Mouse (Mus musculus) MEL (cell line): ENCODE measurements around the gene Sh3tc1. TPM values are rescaled to one million over a fixed set of nuclear protein-coding genes. Genes with fewer than 3 reads are reported as not detected.

Experiments used
- DNase-seq: peaks from one replicate; pipeline ENCODE4 v3.0.0; 2011; ENCODE audit warnings: low read depth, low spot score
- H3K27ac ChIP-seq: 2 replicates; pipeline ENCODE4 v1.5.1; 2012; ENCODE audit warnings: low read depth, mild to moderate bottlenecking, control low read depth, low read length, moderate library complexity; ENCODE audit not compliant: control insufficient read depth
- H3K27me3 ChIP-seq, 2 experiments: fragments of 150-350 bp in 1 of 2; sonication (generic) in 1 of 2; 2 replicates each; pipeline ENCODE4 v1.6.1; 2012; ENCODE audit warnings: low read length in 2 of 2, mild to moderate bottlenecking in 2 of 2, improper control_type of control experiment in 1 of 2, moderate library complexity in 1 of 2; ENCODE audit not compliant: insufficient read depth in 2 of 2, control insufficient read depth in 1 of 2
- H3K36me3 ChIP-seq, 2 experiments: 2 replicates each; pipeline ENCODE4 v1.6.1; 2012 to 2014; ENCODE audit warnings: low read length in 2 of 2, improper control_type of control experiment in 1 of 2, inconsistent platforms in 1 of 2, mild to moderate bottlenecking in 1 of 2; ENCODE audit not compliant: insufficient read depth in 2 of 2, control insufficient read depth in 1 of 2
- H3K4me1 ChIP-seq, 2 experiments: fragments of 150-350 bp in 1 of 2; sonication (generic) in 1 of 2; 2 replicates each; pipeline ENCODE4 v1.6.1; 2012; ENCODE audit warnings: low read length in 2 of 2, improper control_type of control experiment in 1 of 2, mild to moderate bottlenecking in 1 of 2; ENCODE audit not compliant: insufficient read depth in 2 of 2, control insufficient read depth in 1 of 2
- H3K4me3 ChIP-seq, 2 experiments: fragments of 150-350 bp in 1 of 2; sonication (generic) in 1 of 2; 2 replicates each; pipeline ENCODE4 v1.5.1; 2012; ENCODE audit warnings: low read depth in 2 of 2, low read length in 2 of 2, mild to moderate bottlenecking in 2 of 2, moderate library complexity in 2 of 2, control low read depth in 1 of 2, improper control_type of control experiment in 1 of 2; ENCODE audit not compliant: control insufficient read depth in 1 of 2, insufficient read depth in 1 of 2
- H3K79me2 ChIP-seq: 2 replicates; pipeline ENCODE4 v1.6.1; 2012; ENCODE audit warnings: mild to moderate bottlenecking, low read length, moderate library complexity; ENCODE audit not compliant: control insufficient read depth, poor library complexity, insufficient read depth
- H3K9ac ChIP-seq: 2 replicates; pipeline ENCODE4 v1.6.1; 2012; ENCODE audit warnings: low read depth, mild to moderate bottlenecking, control low read depth, low read length, moderate library complexity; ENCODE audit not compliant: control insufficient read depth, poor library complexity, severe bottlenecking
- H3K9me3 ChIP-seq: fragments of 150-350 bp; sonication (generic); replicated peaks from 2 replicates; pipeline ENCODE4 v1.6.1; 2012; ENCODE audit warnings: mild to moderate bottlenecking, low read length, improper control_type of control experiment, moderate library complexity; ENCODE audit not compliant: insufficient read depth
- BHLHE40 ChIP-seq: IDR thresholded peaks from 2 replicates; pipeline ENCODE4 v1.6.1; 2012; ENCODE audit warnings: low read depth, mild to moderate bottlenecking, inconsistent platforms, low read length, improper control_type of control experiment, borderline replicate concordance
- CHD1 ChIP-seq: IDR thresholded peaks from 2 replicates; pipeline ENCODE4 v1.6.1; 2012; ENCODE audit warnings: low read depth, mild to moderate bottlenecking, inconsistent platforms, low read length, improper control_type of control experiment
- CHD2 ChIP-seq: IDR thresholded peaks from 2 replicates; pipeline ENCODE4 v1.6.1; 2011; ENCODE audit warnings: low read length, improper control_type of control experiment
- CTCF ChIP-seq, 3 experiments: IDR thresholded peaks in 2 of 3; conservative IDR thresholded peaks in 1 of 3; 2 replicates each; pipeline ENCODE4 v1.5.1; 2011 to 2012; ENCODE audit warnings: low read length in 3 of 3, low read depth in 2 of 3, mild to moderate bottlenecking in 2 of 3, improper control_type of control experiment in 1 of 3, inconsistent platforms in 1 of 3, mixed read lengths in 1 of 3, moderate library complexity in 1 of 3; ENCODE audit not compliant: control insufficient read depth in 1 of 3, insufficient read depth in 1 of 3, poor library complexity in 1 of 3, severe bottlenecking in 1 of 3
- E2F4 ChIP-seq: IDR thresholded peaks from 2 replicates; pipeline ENCODE4 v1.6.1; 2011; ENCODE audit warnings: low read depth, low read length, improper control_type of control experiment, borderline replicate concordance
- ELF1 ChIP-seq: IDR thresholded peaks from 2 replicates; pipeline ENCODE4 v1.6.1; 2014; ENCODE audit warnings: low read depth, mild to moderate bottlenecking, inconsistent platforms, low read length, improper control_type of control experiment, moderate library complexity
- EP300 ChIP-seq, 2 experiments: IDR thresholded peaks; 2 replicates each; pipeline ENCODE4 v1.6.1; 2011; ENCODE audit warnings: improper control_type of control experiment in 2 of 2, low read length in 2 of 2, low read depth in 1 of 2, mild to moderate bottlenecking in 1 of 2
- ETS1 ChIP-seq: IDR thresholded peaks from 2 replicates; pipeline ENCODE4 v1.6.1; 2012; ENCODE audit warnings: low read depth, mild to moderate bottlenecking, inconsistent platforms, low read length, improper control_type of control experiment, moderate library complexity
- GABPA ChIP-seq: IDR thresholded peaks from 2 replicates; pipeline ENCODE4 v1.6.1; 2012; ENCODE audit warnings: low read depth, mild to moderate bottlenecking, inconsistent platforms, low read length, improper control_type of control experiment, moderate library complexity
- HCFC1 ChIP-seq: IDR thresholded peaks from 2 replicates; pipeline ENCODE4 v1.6.1; 2012; ENCODE audit warnings: low read depth, mild to moderate bottlenecking, inconsistent platforms, low read length, improper control_type of control experiment, moderate library complexity
- JUND ChIP-seq: IDR thresholded peaks from 2 replicates; pipeline ENCODE4 v1.6.1; 2011; ENCODE audit warnings: low read depth, mild to moderate bottlenecking, improper control_type of control experiment, low read length
- MAFK ChIP-seq: IDR thresholded peaks from 2 replicates; pipeline ENCODE4 v1.6.1; 2011; ENCODE audit warnings: low read depth, mild to moderate bottlenecking, low read length, improper control_type of control experiment, borderline replicate concordance
- MAX ChIP-seq: IDR thresholded peaks from 2 replicates; pipeline ENCODE4 v1.6.1; 2011; ENCODE audit warnings: low read length, improper control_type of control experiment
- MAZ ChIP-seq: IDR thresholded peaks from 2 replicates; pipeline ENCODE4 v1.6.1; 2012; ENCODE audit warnings: low read depth, mild to moderate bottlenecking, inconsistent platforms, low read length, improper control_type of control experiment
- MXI1 ChIP-seq: IDR thresholded peaks from 2 replicates; pipeline ENCODE4 v1.6.1; 2011; ENCODE audit warnings: mild to moderate bottlenecking, low read depth, low read length, improper control_type of control experiment
- MYB ChIP-seq: IDR thresholded peaks from 2 replicates; pipeline ENCODE4 v1.6.1; 2011; ENCODE audit warnings: mild to moderate bottlenecking, low read depth, low read length, improper control_type of control experiment
- MYC ChIP-seq: IDR thresholded peaks from 2 replicates; pipeline ENCODE4 v1.6.1; 2011; ENCODE audit warnings: low read depth, mild to moderate bottlenecking, low read length, improper control_type of control experiment, moderate library complexity
- NELFE ChIP-seq: IDR thresholded peaks from 2 replicates; pipeline ENCODE4 v1.6.1; 2011; ENCODE audit warnings: low read depth, low read length, improper control_type of control experiment
- NRF1 ChIP-seq: IDR thresholded peaks from 2 replicates; pipeline ENCODE4 v1.6.1; 2014; ENCODE audit warnings: low read depth, mild to moderate bottlenecking, inconsistent platforms, low read length, improper control_type of control experiment, moderate library complexity; ENCODE audit not compliant: poor library complexity, insufficient read depth, severe bottlenecking
- POLR2AphosphoS2 ChIP-seq: IDR thresholded peaks from 2 replicates; pipeline ENCODE4 v1.6.1; 2011; ENCODE audit warnings: low read length, improper control_type of control experiment
- POLR2AphosphoS5 ChIP-seq: IDR thresholded peaks from 2 replicates; pipeline ENCODE4 v1.6.1; 2012; ENCODE audit warnings: low read depth, borderline replicate concordance, mild to moderate bottlenecking, inconsistent platforms, low read length, moderate library complexity, mixed read lengths
- RCOR1 ChIP-seq: IDR thresholded peaks from 2 replicates; pipeline ENCODE4 v1.6.1; 2012; ENCODE audit warnings: low read depth, mild to moderate bottlenecking, inconsistent platforms, low read length, improper control_type of control experiment
- SIN3A ChIP-seq: IDR thresholded peaks from 2 replicates; pipeline ENCODE4 v1.6.1; 2012; ENCODE audit warnings: low read length, improper control_type of control experiment, inconsistent platforms
- SMC3 ChIP-seq: IDR thresholded peaks from 2 replicates; pipeline ENCODE4 v1.6.1; 2011; ENCODE audit warnings: low read depth, low read length, improper control_type of control experiment
- TCF12 ChIP-seq: IDR thresholded peaks from 2 replicates; pipeline ENCODE4 v1.6.1; 2014; ENCODE audit warnings: low read depth, mild to moderate bottlenecking, inconsistent platforms, low read length, improper control_type of control experiment, moderate library complexity
- UBTF ChIP-seq: IDR thresholded peaks from 2 replicates; pipeline ENCODE4 v1.6.1; 2012; ENCODE audit warnings: low read depth, mild to moderate bottlenecking, inconsistent platforms, low read length, improper control_type of control experiment, moderate library complexity, borderline replicate concordance; ENCODE audit not compliant: insufficient read depth
- USF1 ChIP-seq: IDR thresholded peaks from 2 replicates; pipeline ENCODE4 v1.6.1; 2014; ENCODE audit warnings: low read depth, mild to moderate bottlenecking, inconsistent platforms, low read length, improper control_type of control experiment, moderate library complexity
- ZMIZ1 ChIP-seq: IDR thresholded peaks from 2 replicates; pipeline ENCODE4 v1.6.1; 2012; ENCODE audit warnings: low read depth, mild to moderate bottlenecking, inconsistent platforms, low read length, improper control_type of control experiment, moderate library complexity
- polyA plus RNA-seq, 2 experiments: library from polyadenylated mRNA; stranded (reverse) in 1 of 2; unstranded in 1 of 2; fragments of >175 nt in 1 of 2; fragments of >200 nt in 1 of 2; gene quantifications; 2 replicates each; pipeline versions ENCODE4 v1.2.1 to v1.2.4; 2012; ENCODE audit warnings: low replicate concordance in 2 of 2, low read depth in 1 of 2; ENCODE audit not compliant: insufficient read length in 2 of 2, insufficient read depth in 1 of 2, missing spikeins in 1 of 2
- total RNA-seq: library from RNA; depleted of rRNA; stranded (reverse); fragments of 300-350 nt; gene quantifications from 2 replicates; pipeline ENCODE4 v1.2.3, GENCODE M21; 2012

Sh3tc1 gene
- total and polyA plus RNA-seq, 3 experiments: not detected

GRCm38 (mm10) chr5:35687098-35687497, 52.7 kb downstream of the Sh3tc1 start:
- DNase-seq: no peak
- TF ChIP-seq NELFE: no peak
- no peak for TF ChIP-seq JUND
- no peak for TF ChIP-seq MAFK
- no peak for TF ChIP-seq MAX
- no peak for TF ChIP-seq TCF12
- TF ChIP-seq MYB: no peak
- no peak for TF ChIP-seq MYC
- no peak for TF ChIP-seq GABPA
- no peak for TF ChIP-seq BHLHE40
- no peak for TF ChIP-seq ETS1
- TF ChIP-seq POLR2AphosphoS2: no peak
- TF ChIP-seq UBTF: no peak
- TF ChIP-seq E2F4: no peak
- no peak for TF ChIP-seq CHD1
- TF ChIP-seq CTCF (IDR thresholded peaks at IDR 0.05 in 2 of 3, conservative IDR thresholded peaks at IDR 0.05 in 1 of 3; ENCODE audit: control insufficient read depth in 1 of 3, insufficient read depth in 1 of 3, low read depth in 2 of 3, low read length in 3 of 3, poor library complexity in 1 of 3, severe bottlenecking in 1 of 3): no peak
- TF ChIP-seq ZMIZ1: no peak
- no peak for TF ChIP-seq NRF1
- TF ChIP-seq MXI1: no peak
- TF ChIP-seq RCOR1: no peak
- TF ChIP-seq USF1: no peak

GRCm38 (mm10) chr5:35686336-35686735, 53.5 kb downstream of the Sh3tc1 start:
- TF ChIP-seq CHD2: no peak
- no peak for TF ChIP-seq RCOR1
- no peak for TF ChIP-seq MAZ
- TF ChIP-seq EP300 (IDR thresholded peaks at IDR 0.05; ENCODE audit: low read depth in 1 of 2, low read length in 2 of 2): no peak
- no peak for TF ChIP-seq MYB
- no peak for TF ChIP-seq POLR2AphosphoS5
- TF ChIP-seq SMC3: no peak
- TF ChIP-seq NELFE: no peak
- TF ChIP-seq CTCF (IDR thresholded peaks at IDR 0.05 in 2 of 3, conservative IDR thresholded peaks at IDR 0.05 in 1 of 3; ENCODE audit: control insufficient read depth in 1 of 3, insufficient read depth in 1 of 3, low read depth in 2 of 3, low read length in 3 of 3, poor library complexity in 1 of 3, severe bottlenecking in 1 of 3): no peak
- no peak for TF ChIP-seq ZMIZ1
- TF ChIP-seq NRF1: no peak
- TF ChIP-seq ELF1: no peak
- TF ChIP-seq HCFC1: no peak
- TF ChIP-seq UBTF: no peak
- no peak for TF ChIP-seq CHD1
- no peak for TF ChIP-seq MYC
- TF ChIP-seq SIN3A: no peak
- TF ChIP-seq MXI1: no peak

More at GRCm38 (mm10) chr5:35687098-35687497, 52.7 kb downstream of the Sh3tc1 start:
- Histone ChIP-seq H3K27ac (no peak overlapping the region), H3K36me3 (no peaks in the 10 kb centered on the region), H3K79me2 (no peaks in the 10 kb centered on the region), H3K4me1 (no peaks in the 10 kb centered on the region), H3K9ac (no peak overlapping the region), H3K4me3 (no peak overlapping the region), H3K27me3 (no peaks in the 10 kb centered on the region), H3K9me3 (no peaks in the 10 kb centered on the region)

More at GRCm38 (mm10) chr5:35686336-35686735, 53.5 kb downstream of the Sh3tc1 start:
- Histone ChIP-seq H3K9me3 (no peaks in the 10 kb centered on the region), H3K4me3 (no peak overlapping the region), H3K36me3 (no peaks in the 10 kb centered on the region), H3K79me2 (no peaks in the 10 kb centered on the region), H3K9ac (no peak overlapping the region), H3K4me1 (no peaks in the 10 kb centered on the region), H3K27me3 (no peaks in the 10 kb centered on the region), H3K27ac (no peak overlapping the region)
- DNase-seq: no peak
